Mouse (Mus musculus): Measurements from ENCODE around the gene Sh2d6.
A peak's percentile ranks its signal among the peaks of the same experiment; 100 is the strongest.
"Not testable (repeated sequence)": the region's sequence is repeated elsewhere in the genome, so short reads cannot be mapped to it uniquely, and the experiment has no call there.

Gene Sh2d6

GRCm38 (mm10) chr6:72535165-72535564, 13.7 kb upstream of the Sh2d6 start:
- DNase-seq (ENCODE audit: low spot score in 2 of 2) = peak; percentile 75 to 83

DNA sequence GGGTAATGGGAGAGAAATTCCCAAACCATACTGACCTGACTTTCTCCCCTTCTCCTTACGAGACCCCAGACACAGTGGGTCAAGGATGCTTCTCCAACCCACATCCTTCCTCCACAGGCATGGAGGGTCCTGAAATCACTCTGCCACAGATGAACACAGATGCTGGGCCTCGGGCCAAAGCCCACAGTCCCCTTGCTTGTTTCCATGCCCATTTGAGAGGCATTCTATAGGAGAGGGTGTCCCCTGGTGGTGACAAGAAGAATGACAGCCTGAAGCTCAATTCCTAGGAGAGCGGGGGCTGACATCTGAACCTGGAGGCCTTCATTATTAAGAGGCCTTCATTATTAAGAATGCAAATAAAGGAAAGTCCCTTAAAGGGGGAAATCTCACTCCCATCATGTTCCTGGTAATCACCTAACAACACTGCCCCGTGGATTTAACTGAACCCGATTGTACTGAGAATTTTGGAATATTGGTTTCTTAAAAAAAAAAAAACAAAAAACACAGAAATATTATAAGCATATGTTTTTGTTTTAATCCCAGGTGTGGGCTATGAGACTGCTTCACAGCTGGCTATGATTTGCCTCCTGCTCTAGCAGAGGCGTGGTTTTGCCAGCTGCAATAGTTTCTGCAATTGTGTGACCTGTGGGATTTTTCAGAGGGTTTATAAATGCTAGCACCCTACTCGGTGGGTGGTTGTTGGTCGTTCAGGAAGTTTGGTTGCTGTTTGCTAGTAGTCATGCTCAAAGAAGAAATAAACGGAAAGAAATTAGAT, 12.7 kb upstream of the Sh2d6 start:
- peak in 1 of 2 experiments; percentile 50 for DNase-seq (ENCODE audit: low spot score in 2 of 2)

GRCm38 (mm10) chr6:72533555-72533954, 12.0 kb upstream of the Sh2d6 start:
- not testable (repeated sequence) for DNase-seq (ENCODE audit: low spot score in 2 of 2)

GRCm38 (mm10) chr6:72532580-72532979, 11.1 kb upstream of the Sh2d6 start:
- no peak for DNase-seq (ENCODE audit: low spot score in 2 of 2)

DNA sequence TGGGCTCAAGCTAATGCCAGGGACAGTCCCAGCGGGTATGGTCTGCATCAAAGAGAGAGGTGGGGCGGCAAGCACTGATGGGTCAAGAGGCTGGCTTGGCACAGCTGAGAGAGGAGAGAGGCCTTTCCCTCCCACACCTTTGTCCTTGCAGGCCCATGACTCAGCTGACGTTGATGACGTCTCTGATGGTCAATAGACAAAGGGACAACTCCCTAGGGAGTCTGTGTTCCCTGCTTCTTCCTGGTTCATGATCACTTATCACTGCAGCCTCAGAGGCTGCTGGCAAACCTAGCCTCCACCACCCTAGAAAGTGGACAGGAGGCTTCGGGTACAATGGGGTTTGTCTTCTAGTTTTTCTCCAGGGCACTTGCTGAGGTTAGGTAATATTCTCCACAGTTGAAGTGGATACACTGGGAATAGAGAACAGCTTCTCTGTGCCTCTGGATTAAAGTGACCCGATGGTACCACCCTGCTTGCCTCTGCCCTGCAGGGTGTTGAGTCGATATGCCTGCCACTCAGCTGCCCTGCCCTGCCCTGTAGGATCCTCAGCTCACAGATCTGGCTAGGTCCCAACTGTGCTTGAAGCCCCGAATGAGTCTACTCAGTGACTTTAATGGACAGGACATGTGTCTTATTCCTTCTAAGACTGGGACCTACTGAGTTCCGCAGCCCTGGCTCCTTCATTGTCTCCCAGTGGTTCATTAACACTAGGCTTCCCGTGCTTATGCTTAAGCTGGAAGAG, 7.1 kb upstream of the Sh2d6 start:
- no peak for DNase-seq (ENCODE audit: low spot score in 2 of 2)

DNA sequence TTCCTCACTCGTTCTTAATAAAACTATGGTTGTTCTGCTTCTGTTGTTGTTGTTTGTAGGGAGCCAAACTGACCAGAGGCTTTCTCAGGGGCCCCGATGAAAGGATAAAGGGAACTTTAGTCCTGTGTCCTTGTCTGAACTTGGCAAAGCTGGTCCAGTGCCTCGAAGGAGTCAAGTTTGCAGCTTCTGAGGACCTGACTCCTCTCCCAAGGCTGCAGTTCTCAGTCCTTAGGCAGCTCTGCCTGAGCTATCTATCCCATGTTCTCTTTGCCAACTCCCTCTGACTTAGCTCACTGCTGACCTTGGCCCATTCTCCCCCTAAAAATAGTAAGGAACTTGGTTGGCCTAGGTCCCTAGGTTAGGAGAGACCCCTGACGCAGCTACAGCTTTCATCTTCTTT, 5.6 kb upstream of the Sh2d6 start:
- DNase-seq (ENCODE audit: low spot score in 2 of 2) = no peak

DNA sequence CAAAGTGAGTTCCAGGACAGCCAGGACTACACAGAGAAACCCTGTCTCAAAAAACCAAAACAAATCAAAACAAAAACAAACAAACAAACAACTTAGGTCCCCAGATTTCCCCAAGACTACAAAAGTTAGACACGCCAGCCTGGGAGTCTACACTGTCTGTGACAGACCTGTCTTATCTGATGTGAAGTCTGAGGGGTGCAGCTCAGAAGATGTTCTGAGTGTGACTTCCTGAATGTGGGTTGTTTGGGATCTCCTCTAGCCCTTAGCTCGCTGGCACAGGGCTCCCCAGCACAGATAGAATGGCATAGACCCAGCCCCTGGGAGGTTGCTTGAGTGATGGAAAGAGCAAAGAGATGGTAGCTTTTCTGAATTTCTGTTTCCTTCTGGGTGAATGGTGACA, 2.7 kb upstream of the Sh2d6 start:
- no peak for DNase-seq (ENCODE audit: low spot score in 2 of 2)

DNA sequence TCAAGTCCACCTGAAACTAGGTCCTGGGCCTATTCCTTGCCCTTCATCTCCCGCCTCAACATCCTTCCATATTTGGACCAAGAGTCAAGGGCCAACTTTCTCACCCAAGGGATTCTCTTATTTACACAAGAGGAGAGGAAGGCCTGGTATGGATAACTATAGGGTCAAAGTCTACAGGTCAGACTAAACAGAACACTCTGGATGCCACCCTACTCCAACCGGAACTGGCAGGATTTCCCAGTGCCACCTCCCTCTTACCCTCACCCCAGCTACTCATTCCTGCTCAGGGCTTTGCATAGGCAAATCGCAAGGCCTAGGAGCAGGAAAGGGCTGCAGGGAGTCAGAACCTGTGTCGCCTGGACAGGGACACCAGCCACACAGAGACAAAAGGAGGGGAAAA, 1.7 kb upstream of the Sh2d6 start:
- no peak for DNase-seq (ENCODE audit: low spot score in 2 of 2)

GRCm38 (mm10) chr6:72522288-72522687, 781 bp upstream of the Sh2d6 start:
- no peak for DNase-seq (ENCODE audit: low spot score in 2 of 2)

- no peak for DNase-seq (ENCODE audit: low spot score in 2 of 2)
Measured at GRCm38 (mm10) chr6:72520904-72521303, 603 bp downstream of the Sh2d6 start.

DNA sequence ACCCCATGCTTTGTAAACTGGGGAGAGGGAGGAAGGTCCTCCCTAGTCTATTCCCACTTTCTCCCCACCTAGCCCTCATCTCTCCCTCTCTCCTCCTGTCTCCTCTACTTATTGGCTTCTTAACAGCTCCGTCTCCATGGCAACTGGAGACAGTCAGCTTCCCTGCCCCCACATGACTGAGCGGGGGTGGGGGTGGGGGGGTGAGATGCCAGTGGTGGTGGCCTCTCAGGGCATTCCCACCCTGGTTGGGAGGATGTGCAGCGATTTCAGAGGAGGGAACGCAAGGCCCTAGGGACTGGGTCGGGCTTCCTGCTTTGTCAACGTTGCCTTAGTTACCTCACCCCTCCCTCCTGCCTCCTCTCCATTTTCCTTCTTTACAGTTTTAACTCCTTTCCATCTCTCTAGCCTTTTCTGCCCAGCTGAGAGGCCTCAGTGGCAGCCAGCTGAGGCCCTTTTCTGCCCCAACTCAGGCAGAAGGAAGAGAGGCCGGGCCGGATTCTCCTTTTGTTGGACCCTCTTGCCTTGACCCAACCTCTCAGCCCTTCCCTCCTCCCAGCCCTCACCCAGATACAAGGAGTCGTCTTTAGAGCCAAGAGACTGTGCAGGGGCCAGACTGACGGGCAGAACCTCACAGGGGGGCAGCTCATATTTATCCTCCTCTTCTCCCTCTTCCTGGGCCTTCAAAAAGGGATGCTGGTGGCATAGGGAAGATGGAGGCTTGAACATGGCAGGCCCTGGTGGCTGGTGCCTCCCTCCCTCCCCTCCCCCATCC, 1.4 kb downstream of the Sh2d6 start:
- no peak for DNase-seq (ENCODE audit: low spot score in 2 of 2)

DNA sequence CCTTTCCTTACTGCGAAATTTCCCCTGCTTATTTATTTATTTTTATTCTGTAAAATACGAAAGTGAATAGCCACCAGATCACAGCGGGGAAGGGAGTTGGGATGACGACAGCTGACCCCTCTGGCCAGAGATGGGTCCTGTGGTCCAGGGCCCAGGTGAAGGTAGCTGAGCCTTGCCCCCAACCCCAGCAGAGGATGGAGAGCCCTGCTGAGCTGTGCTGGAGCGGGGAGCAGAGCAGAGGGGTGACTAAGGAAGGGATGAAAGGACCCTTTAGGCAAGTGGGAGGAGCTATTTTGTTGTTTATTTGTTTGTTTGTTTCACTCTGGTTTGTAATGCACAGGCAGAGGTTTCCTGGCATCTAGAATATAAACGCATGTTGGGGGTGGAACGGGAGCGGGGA, 2.2 kb downstream of the Sh2d6 start:
- DNase-seq (ENCODE audit: low spot score in 2 of 2) = no peak

DNA sequence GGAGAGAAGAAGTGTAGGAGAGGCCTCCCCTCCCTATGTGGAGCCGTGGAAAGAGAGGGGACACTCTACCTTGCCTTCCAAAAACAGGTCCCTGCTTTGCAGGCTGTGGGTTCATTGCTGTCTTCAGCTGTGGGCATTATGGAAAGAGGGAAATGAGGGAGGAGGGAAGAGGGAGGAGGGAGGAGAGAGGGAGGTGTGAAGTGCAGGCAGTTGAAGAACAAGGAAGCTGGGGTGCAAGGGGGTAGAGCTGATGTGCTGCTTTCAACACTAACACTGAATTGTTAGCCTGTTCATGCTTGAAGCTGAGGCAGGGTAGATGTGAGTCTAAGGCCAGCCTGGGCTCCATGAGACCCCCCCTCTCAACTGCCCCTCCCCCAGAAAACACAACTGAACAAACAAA, 2.7 kb downstream of the Sh2d6 start:
- no peak for DNase-seq (ENCODE audit: low spot score in 2 of 2)

- DNase-seq (ENCODE audit: low spot score in 2 of 2) = no peak
Measured at GRCm38 (mm10) chr6:72515644-72516043, 5.9 kb downstream of the Sh2d6 start.

DNA sequence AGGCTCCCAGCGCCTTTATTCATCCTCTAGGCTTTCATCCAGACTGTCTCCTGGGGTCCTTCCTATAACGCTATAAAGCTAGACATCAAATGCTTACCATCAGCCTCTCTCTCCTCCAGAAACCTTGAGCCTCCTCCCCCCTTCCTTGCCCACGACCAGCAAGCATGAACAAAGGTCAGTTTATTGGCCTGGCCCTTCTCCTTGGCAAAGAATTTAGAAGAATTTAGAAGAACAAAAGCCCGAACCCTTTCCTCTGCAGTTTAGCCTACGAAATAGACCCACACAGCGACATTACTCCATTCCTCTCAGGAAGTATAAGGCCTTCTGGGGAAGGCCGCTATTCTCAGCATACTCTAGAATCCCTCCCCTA, 8.5 kb downstream of the Sh2d6 start:
- no peak for DNase-seq (ENCODE audit: low spot score in 2 of 2)

GRCm38 (mm10) chr6:72512386-72513070, 9.0 kb downstream of the Sh2d6 start:
- DNase-seq (ENCODE audit: low spot score in 2 of 2) = peak; percentile 55

DNA sequence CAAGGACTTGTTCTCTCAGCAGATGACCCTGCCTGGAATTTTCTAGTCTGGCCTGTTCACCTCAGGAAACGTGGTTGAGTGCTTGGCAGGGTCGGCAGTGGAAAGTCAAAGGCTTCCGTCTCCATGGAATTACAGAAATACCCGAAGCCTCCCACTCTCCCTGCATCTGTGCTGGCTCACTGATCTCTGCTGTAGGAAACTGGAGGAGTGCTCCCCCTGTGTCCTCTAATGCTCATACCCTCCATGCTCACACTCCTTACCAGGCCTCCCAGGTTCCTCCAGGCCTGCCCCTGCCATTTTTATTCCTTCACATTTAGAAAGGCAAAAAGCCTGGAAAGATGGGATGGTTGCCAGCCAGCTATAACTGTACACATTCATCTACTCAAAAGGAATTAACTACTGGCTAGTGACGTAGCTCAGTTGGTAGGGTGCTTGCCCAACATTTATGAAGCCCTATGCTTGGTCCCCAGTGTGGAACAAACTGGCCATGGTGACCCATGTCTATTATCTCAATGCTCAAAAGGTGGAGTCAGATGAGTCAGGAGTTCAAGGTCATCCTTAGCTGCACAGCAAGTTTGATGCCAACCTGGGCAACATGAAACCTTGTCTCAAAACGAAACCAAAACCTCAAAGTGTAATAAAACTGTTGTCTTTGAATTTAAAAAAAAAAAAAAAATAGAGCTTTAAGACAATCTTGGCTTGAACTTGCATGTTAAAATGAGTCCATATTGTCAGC, 10.7 kb downstream of the Sh2d6 start:
- no peak for DNase-seq (ENCODE audit: low spot score in 2 of 2)

GRCm38 (mm10) chr6:72509872-72510435, 11.6 kb downstream of the Sh2d6 start:
- DNase-seq (ENCODE audit: low spot score in 2 of 2) = no peak

GRCm38 (mm10) chr6:72508596-72508995, 12.9 kb downstream of the Sh2d6 start:
- DNase-seq (ENCODE audit: low spot score in 2 of 2) = no peak

DNA sequence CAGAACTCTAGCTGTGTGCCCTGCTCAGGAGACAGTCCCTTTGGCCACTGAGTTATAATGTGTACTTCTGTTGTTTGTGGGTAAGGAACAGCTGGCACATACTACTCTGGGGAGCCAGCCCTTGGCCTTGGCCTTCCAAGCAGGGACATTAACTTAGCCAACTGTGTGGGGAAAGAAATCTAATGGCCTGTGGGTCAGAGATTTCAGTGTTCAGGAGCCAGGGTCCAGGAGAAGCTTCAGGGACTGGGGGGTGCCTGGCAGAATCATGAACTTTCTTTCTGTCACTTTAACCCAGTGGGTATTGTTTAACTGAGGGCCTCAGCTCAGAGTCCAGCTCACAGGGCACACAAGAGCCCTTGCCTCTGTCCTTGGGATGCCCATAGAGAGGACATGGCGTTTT, 15.4 kb downstream of the Sh2d6 start:
- no peak for DNase-seq (ENCODE audit: low spot score in 2 of 2)

- no peak for DNase-seq (ENCODE audit: low spot score in 2 of 2)
Measured at GRCm38 (mm10) chr6:72503939-72504338, 17.6 kb downstream of the Sh2d6 start.

Measured in spleen, postnatal 14 days (tissue).